Mouse (Mus musculus): ENCODE results near the gene Endod1.

DNA sequence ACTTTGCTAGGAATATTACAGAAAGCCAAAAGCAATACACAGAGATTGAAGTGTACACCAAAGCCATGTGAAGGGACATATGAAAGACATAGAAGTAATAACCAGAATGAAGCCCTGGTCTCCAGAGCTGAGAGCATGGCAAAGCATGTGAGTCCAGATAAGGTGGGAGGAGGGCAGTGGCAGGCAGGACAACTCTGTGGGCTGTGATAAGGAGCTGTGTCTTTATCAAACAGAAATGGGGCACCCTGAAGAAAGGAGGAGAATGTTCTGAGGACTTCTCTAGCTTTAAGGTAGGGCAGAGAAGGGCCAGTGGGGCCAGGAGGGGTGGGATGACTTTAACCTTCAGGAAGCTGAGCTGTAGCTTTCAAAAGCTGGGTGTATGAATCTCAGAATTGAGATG lies 12.0 kb downstream of the Endod1 start:
- TF ChIP-seq CTCF (IDR thresholded peaks at IDR 0.05; ENCODE audit: low read depth) (no peak), EP300 (optimal IDR thresholded peaks at IDR 0.05) (no peak)

Measured in stomach, postnatal 0 days (tissue).